Mouse (Mus musculus) liver, postnatal 0 days (tissue): ENCODE results near the gene 1110051M20Rik.

ENCODE experiments used
- CTCF ChIP-seq: sonication (generic); IDR thresholded peaks from 2 replicates; pipeline ENCODE4 v1.5.1; 2016; ENCODE audit warnings: antibody characterized with exemption, low read depth
- EP300 ChIP-seq: IDR thresholded peaks from 2 replicates; pipeline ENCODE4 v1.6.1; 2016; ENCODE audit warnings: antibody characterized with exemption, low read depth, mild to moderate bottlenecking

- TF ChIP-seq CTCF: no peak
- TF ChIP-seq EP300: no peak
These were observed 36.5 kb downstream of the 1110051M20Rik start for GRCm38 (mm10) chr2:91408031-91408430.
